Mouse (Mus musculus): ENCODE measurements around the gene Adck1.

DNA sequence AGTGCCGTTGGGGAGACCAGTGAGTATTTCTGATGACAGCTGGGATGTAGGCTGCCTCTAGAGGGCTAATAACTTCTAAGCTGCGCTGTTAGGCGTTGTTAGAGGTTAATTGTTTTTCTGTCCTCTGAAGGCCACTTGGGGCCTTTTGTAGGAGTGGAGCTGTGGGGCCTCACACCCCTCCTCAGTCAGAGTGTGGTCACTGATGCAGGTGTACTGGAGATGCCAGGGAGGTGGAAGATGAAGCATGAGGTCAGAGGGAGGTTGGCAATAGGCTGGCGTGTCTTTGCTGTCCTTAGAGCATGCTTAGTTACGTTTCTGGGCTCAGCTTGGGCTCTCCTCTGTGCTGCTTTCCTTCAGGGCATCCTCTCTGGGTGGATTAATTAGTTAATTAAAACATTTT is 11.7 kb downstream of the Adck1 start:
- TF ChIP-seq CTCF (IDR thresholded peaks at IDR 0.05; ENCODE audit: extremely low read depth, insufficient read length, insufficient replicate concordance, low read depth, low read length) (no peak), POLR2A (IDR thresholded peaks at IDR 0.05; ENCODE audit: low read depth, low read length) (no peak)

Measured in small intestine, adult 2 months (tissue).